In genomic region chr14:20707201-20708190, GRCm38 (mm10) we compare ENCODE assay signal across 8 mouse cellular contexts. TPM values are rescaled to one million over a fixed set of nuclear protein-coding genes. Genes with fewer than 3 reads are reported as not detected.
DNase-seq lines count a peak whose midpoint lies in the region; ATAC-seq and TF ChIP-seq lines count a peak whose summit lies in the region.

TSS of gene Zswim8 (plus strand) at chr14:20707552.

- peaks cover 23% of the 10 kb centered on the region for H3K36me3 ChIP-seq in hindbrain, postnatal 0 days (ENCODE audit: insufficient read depth, low read length)

- ATAC-seq in hindbrain, postnatal 0 days: peak; percentile 96
- ATAC-seq in megakaryocyte, adult 5-6 weeks (ENCODE audit: poor library complexity, severe bottlenecking): peak; percentile 84

- no peaks in the 10 kb centered on the region for H3K27me3 ChIP-seq in hindbrain, postnatal 0 days (ENCODE audit: insufficient read depth, low read length)

- H3K4me1 ChIP-seq in hindbrain, postnatal 0 days (ENCODE audit: insufficient read depth, low read length): peaks cover 12% of the 10 kb centered on the region

- H3K4me3 ChIP-seq in gastrocnemius, adult 2 months: peak within 1 kb of the TSS; percentile 90
- peak within 1 kb of the TSS; percentile 74 for H3K4me3 ChIP-seq in hindbrain, postnatal 0 days (ENCODE audit: low read length)
- peak within 1 kb of the TSS; percentile 74 for H3K4me3 ChIP-seq in left cerebral cortex, adult 2 months

- WGBS in hindbrain, postnatal 0 days: under 1% methylated on average over 69 of the region's 80 CpGs

- H3K27ac ChIP-seq in gastrocnemius, adult 2 months: peak within 1 kb of the TSS; percentile 94
- peak within 1 kb of the TSS; percentile 87 for H3K27ac ChIP-seq in hindbrain, postnatal 0 days
- peak within 1 kb of the TSS; percentile 98 for H3K27ac ChIP-seq in left cerebral cortex, adult 2 months

- intact Hi-C loops in gastrocnemius, adult 2 months (cut with DNase I): no loop called here
- intact Hi-C loops in left cerebral cortex, adult 2 months (cut with DNase I): no loop called here

- H3K9ac ChIP-seq in hindbrain, postnatal 0 days (replicated peaks; ENCODE audit: low read length): peak within 1 kb of the TSS; percentile 88

- TF ChIP-seq CTCF in gastrocnemius, adult 2 months (IDR thresholded peaks at IDR 0.05): peak; percentile 18; the same call in 1 of the 2 replicates
- TF ChIP-seq CTCF in hindbrain, postnatal 0 days (IDR thresholded peaks at IDR 0.05; ENCODE audit: low read depth): 0 out of 2 replicates have a peak, but pooled peaks have one; percentile 10
- TF ChIP-seq CTCF in left cerebral cortex, adult 2 months (IDR thresholded peaks at IDR 0.05): no peak; the same call in 1 of the 2 replicates

- peak within 1 kb of the TSS; percentile 78 for H3K4me2 ChIP-seq in hindbrain, postnatal 0 days (ENCODE audit: low read depth, low read length)

- DNase-seq in T-cell, adult 2 months (ENCODE audit: low spot score): peak; percentile 62
- peak; percentile 66 to 82 for DNase-seq in cerebellum, postnatal 4 days (ENCODE audit: low spot score in 2 of 2)
- DNase-seq in gastrocnemius, adult 2 months: peak; percentile 94
- peak; percentile 96 for DNase-seq in hindbrain, postnatal 0 days (ENCODE audit: low spot score)
- peak; percentile 90 for DNase-seq in left cerebral cortex, adult 2 months (ENCODE audit: extremely low spot score in 1 of 2, low spot score in 2 of 2)
- DNase-seq in right cerebral cortex, adult 2 months (ENCODE audit: low spot score in 2 of 2): peak; percentile 90 to 95
- DNase-seq in urinary bladder, postnatal 14 days (ENCODE audit: low spot score): peak; percentile 89

- no peaks in the 10 kb centered on the region for H3K9me3 ChIP-seq in hindbrain, postnatal 0 days (ENCODE audit: low read length)

RNA-seq across cellular contexts. Expression of gene Zswim8, which starts in this region (rescaled TPM):
- 10 to 100 TPM; 35.0 to 37.0 TPM for total RNA-seq in gastrocnemius, adult 2 months (2021)
- 149 and 159 TPM in 2 replicates for total RNA-seq in hindbrain, postnatal 0 days (2014; rRNA removed)
- polyA plus RNA-seq in hindbrain, postnatal 0 days (2015; fragmentation: Nextera tagmentation; extraction: Ambion mirVana): 31.3 and 36.8 TPM in 2 replicates
- total RNA-seq in left cerebral cortex, adult 2 months (2021): 100 to 1,000 TPM; 176 to 180 TPM
- total RNA-seq in megakaryocyte, adult 5-6 weeks (2015): 33.2 and 39.3 TPM in 2 replicates
- 26.5 and 33.3 TPM in 2 replicates for total RNA-seq in megakaryocyte, adult 5-6 weeks (2017)

Comparison
In these comparisons a context has a peak if more than half of its experiments do, and no peak if none do; other contexts are left out.
1. Peak in every context shown above with its lines: DNase-seq, ATAC-seq, H3K4me3 ChIP-seq and H3K27ac ChIP-seq.